Mouse (Mus musculus) testis, adult 2 months (tissue): ENCODE results near the gene Tacr1. TPM values are rescaled to one million over a fixed set of nuclear protein-coding genes. Genes with fewer than 3 reads are reported as not detected.
"Not testable (repeated sequence)": the region's sequence is repeated elsewhere in the genome, so short reads cannot be mapped to it uniquely, and the experiment has no call there.

Experiments used
- H3K27ac ChIP-seq: fragments of 200-500 bp; 2 replicates; pipeline ENCODE4 v1.5.1; 2012; ENCODE audit warnings: low read depth, low read length; ENCODE audit not compliant: control insufficient read depth, insufficient read depth
- H3K27me3 ChIP-seq: fragments of 200-500 bp; 2 replicates; pipeline ENCODE4 v1.6.1; 2012; ENCODE audit warnings: mild to moderate bottlenecking, low read length, moderate library complexity; ENCODE audit not compliant: control insufficient read depth, insufficient read depth
- H3K36me3 ChIP-seq: fragments of 200-500 bp; 2 replicates; pipeline ENCODE4 v1.6.1; 2012; ENCODE audit warnings: mild to moderate bottlenecking, low read length; ENCODE audit not compliant: control insufficient read depth, insufficient read depth
- H3K4me1 ChIP-seq: fragments of 200-500 bp; 2 replicates; pipeline ENCODE4 v1.6.1; 2012; ENCODE audit warnings: low read length; ENCODE audit not compliant: control insufficient read depth, insufficient read depth
- H3K4me3 ChIP-seq: fragments of 200-500 bp; 2 replicates; pipeline ENCODE4 v1.5.1; 2012; ENCODE audit warnings: low read depth, mild to moderate bottlenecking, low read length, moderate library complexity, mixed read lengths; ENCODE audit not compliant: control insufficient read depth
- CTCF ChIP-seq: fragments of 200-500 bp; IDR thresholded peaks from 2 replicates; pipeline ENCODE4 v1.5.1; 2012; ENCODE audit warnings: low read depth, mild to moderate bottlenecking, inconsistent platforms, low read length, moderate library complexity; ENCODE audit not compliant: control insufficient read depth, insufficient read depth, insufficient replicate concordance
- POLR2A ChIP-seq: fragments of 200-500 bp; IDR thresholded peaks from 2 replicates; pipeline ENCODE4 v1.6.1; 2012; ENCODE audit warnings: low read depth, mild to moderate bottlenecking, inconsistent platforms, low read length, moderate library complexity; ENCODE audit not compliant: control insufficient read depth
- polyA plus RNA-seq: library from polyadenylated mRNA; depleted of rRNA; stranded (reverse); fragments of >200 nt; gene quantifications from 2 replicates; pipeline ENCODE4 v1.2.3, GENCODE M21; 2012

Gene Tacr1
- polyA plus RNA-seq, 1 experiment, result not detected

- H3K4me3 ChIP-seq, result no peak overlapping the region
- H3K36me3 ChIP-seq, result no peaks in the 10 kb centered on the region
- TF ChIP-seq POLR2A (no peak), CTCF (no peak)
- no peak overlapping the region for H3K27ac ChIP-seq
- no peaks in the 10 kb centered on the region for H3K27me3 ChIP-seq
- no peaks in the 10 kb centered on the region for H3K4me1 ChIP-seq
Measured at GRCm38 (mm10) chr6:82429766-82430165, 27.6 kb downstream of the Tacr1 start.

- Histone ChIP-seq H3K27me3 (no peaks in the 10 kb centered on the region), H3K4me1 (no peaks in the 10 kb centered on the region), H3K27ac (no peak overlapping the region), H3K36me3 (no peaks in the 10 kb centered on the region), H3K4me3 (no peak overlapping the region)
- TF ChIP-seq POLR2A (no peak), CTCF (no peak)
Measured at GRCm38 (mm10) chr6:82437174-82437573, 35.0 kb downstream of the Tacr1 start.

- not testable (repeated sequence) for H3K27me3 ChIP-seq
Measured at GRCm38 (mm10) chr6:82452206-82453095, 50.3 kb downstream of the Tacr1 start.

GRCm38 (mm10) chr6:82455245-82455644 lies 53.1 kb downstream of the Tacr1 start:
- TF ChIP-seq CTCF, result no peak
- TF ChIP-seq POLR2A, result no peak
- no peaks in the 10 kb centered on the region for H3K27me3 ChIP-seq
- no peak overlapping the region for H3K27ac ChIP-seq
- no peaks in the 10 kb centered on the region for H3K36me3 ChIP-seq
- H3K4me3 ChIP-seq, result no peak overlapping the region
- H3K4me1 ChIP-seq, result no peaks in the 10 kb centered on the region

More at GRCm38 (mm10) chr6:82452206-82453095, 50.3 kb downstream of the Tacr1 start:
- H3K27ac ChIP-seq, H3K36me3 ChIP-seq, H3K4me3 ChIP-seq, H3K4me1 ChIP-seq: not testable (repeated sequence)

GRCm38 (mm10) chr6:82457163-82457763 lies 55.1 kb downstream of the Tacr1 start:
- no peaks in the 10 kb centered on the region for H3K4me1 ChIP-seq
- H3K36me3 ChIP-seq, result no peaks in the 10 kb centered on the region
- no peak overlapping the region for H3K4me3 ChIP-seq
- no peak overlapping the region for H3K27ac ChIP-seq
- TF ChIP-seq CTCF (no peak), POLR2A (no peak)
- no peaks in the 10 kb centered on the region for H3K27me3 ChIP-seq

- Histone ChIP-seq H3K4me3 (no peak overlapping the region), H3K36me3 (no peaks in the 10 kb centered on the region), H3K4me1 (no peaks in the 10 kb centered on the region), H3K27me3 (no peaks in the 10 kb centered on the region), H3K27ac (no peak overlapping the region)
- TF ChIP-seq POLR2A (no peak), CTCF (no peak)
Measured at GRCm38 (mm10) chr6:82458762-82459389, 56.7 kb downstream of the Tacr1 start.

GRCm38 (mm10) chr6:82463171-82463570 lies 61.0 kb downstream of the Tacr1 start:
- Histone ChIP-seq H3K36me3 (no peaks in the 10 kb centered on the region), H3K27me3 (no peaks in the 10 kb centered on the region), H3K27ac (no peak overlapping the region), H3K4me1 (no peaks in the 10 kb centered on the region), H3K4me3 (no peak overlapping the region)
- no peak for TF ChIP-seq POLR2A
